Mouse (Mus musculus): ENCODE results near the gene Lhcgr. TPM values are rescaled to one million over a fixed set of nuclear protein-coding genes. Genes with fewer than 3 reads are reported as not detected.

Gene Lhcgr
- polyA plus RNA-seq, 1 experiment = not detected

GRCm38 (mm10) chr17:88779148-88779547 is 12.6 kb downstream of the Lhcgr start:
- no peaks in the 10 kb centered on the region for H3K27me3 ChIP-seq (ENCODE audit: control insufficient read depth)
- no peaks in the 10 kb centered on the region for H3K36me3 ChIP-seq (ENCODE audit: control insufficient read depth)
- H3K9me3 ChIP-seq (ENCODE audit: control insufficient read depth, low read length) = peaks cover 2% of the 10 kb centered on the region; the same call in 1 of the 2 replicates
- no peak overlapping the region for H3K4me3 ChIP-seq (replicated peaks)
- no peaks in the 10 kb centered on the region for H3K4me1 ChIP-seq (ENCODE audit: control insufficient read depth)
- TF ChIP-seq TAL1 (IDR thresholded peaks at IDR 0.05; ENCODE audit: low read length) = no peak
- TF ChIP-seq GATA1 (IDR thresholded peaks at IDR 0.05; ENCODE audit: low read length) = no peak

DNA sequence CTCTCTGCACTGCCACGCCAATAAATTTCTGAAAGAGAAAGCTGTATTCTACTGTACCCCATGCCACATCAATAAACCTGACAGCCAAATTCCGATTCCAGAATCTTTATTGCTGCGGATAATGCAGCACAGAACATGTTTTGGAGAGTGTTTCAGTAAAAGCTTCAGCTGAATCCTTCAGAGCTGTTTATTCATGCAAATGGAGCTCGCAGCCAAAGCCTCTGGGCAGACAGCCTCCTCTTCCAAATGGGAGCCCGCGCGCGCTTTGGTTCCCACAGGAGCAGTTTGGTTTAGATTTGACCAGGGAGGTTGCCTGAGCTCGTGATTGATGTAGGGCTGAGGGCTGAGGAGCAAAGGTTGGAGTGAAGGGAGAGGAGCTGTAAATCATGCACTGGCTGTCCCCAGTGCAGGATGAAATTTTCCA is 17.7 kb downstream of the Lhcgr start:
- TF ChIP-seq TAL1 (IDR thresholded peaks at IDR 0.05; ENCODE audit: low read length) (no peak), GATA1 (IDR thresholded peaks at IDR 0.05; ENCODE audit: low read length) (no peak)

DNA sequence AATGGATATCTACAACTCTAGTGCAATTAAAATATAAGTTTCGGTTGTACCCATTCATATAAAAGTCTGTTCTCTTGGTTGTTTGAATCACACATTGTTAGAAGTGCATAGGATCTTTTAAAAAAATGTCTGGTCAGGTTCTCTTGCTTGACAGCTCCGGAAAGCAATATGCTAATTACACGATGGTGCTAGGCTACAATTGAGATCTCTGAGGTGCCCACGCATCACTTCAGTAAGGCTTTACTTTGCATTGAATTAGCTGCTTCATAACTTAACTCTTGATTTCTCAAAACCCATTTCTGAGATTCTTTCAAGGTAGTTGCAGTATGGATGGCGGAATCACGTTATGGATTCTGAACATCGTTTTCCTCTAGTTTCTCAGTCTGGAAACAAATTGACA is 21.7 kb downstream of the Lhcgr start:
- no peaks in the 10 kb centered on the region for H3K27me3 ChIP-seq (ENCODE audit: control insufficient read depth)
- no peaks in the 10 kb centered on the region for H3K36me3 ChIP-seq (ENCODE audit: control insufficient read depth)
- no peaks in the 10 kb centered on the region for H3K4me1 ChIP-seq (ENCODE audit: control insufficient read depth)
- TF ChIP-seq GATA1 (IDR thresholded peaks at IDR 0.05; ENCODE audit: low read length) (no peak), TAL1 (IDR thresholded peaks at IDR 0.05; ENCODE audit: low read length) (no peak)
- peaks cover 4% of the 10 kb centered on the region; the same call in 1 of the 2 replicates for H3K9me3 ChIP-seq (ENCODE audit: control insufficient read depth, low read length)
- no peak overlapping the region for H3K4me3 ChIP-seq (replicated peaks)

More for the DNA sequence above, 17.7 kb downstream of the Lhcgr start:
- H3K4me3 ChIP-seq (replicated peaks) = no peak overlapping the region
- no peaks in the 10 kb centered on the region for H3K4me1 ChIP-seq (ENCODE audit: control insufficient read depth)
- no peaks in the 10 kb centered on the region for H3K27me3 ChIP-seq (ENCODE audit: control insufficient read depth)
- no peaks in the 10 kb centered on the region for H3K36me3 ChIP-seq (ENCODE audit: control insufficient read depth)
- peaks cover 2% of the 10 kb centered on the region; the same call in 1 of the 2 replicates for H3K9me3 ChIP-seq (ENCODE audit: control insufficient read depth, low read length)

DNA sequence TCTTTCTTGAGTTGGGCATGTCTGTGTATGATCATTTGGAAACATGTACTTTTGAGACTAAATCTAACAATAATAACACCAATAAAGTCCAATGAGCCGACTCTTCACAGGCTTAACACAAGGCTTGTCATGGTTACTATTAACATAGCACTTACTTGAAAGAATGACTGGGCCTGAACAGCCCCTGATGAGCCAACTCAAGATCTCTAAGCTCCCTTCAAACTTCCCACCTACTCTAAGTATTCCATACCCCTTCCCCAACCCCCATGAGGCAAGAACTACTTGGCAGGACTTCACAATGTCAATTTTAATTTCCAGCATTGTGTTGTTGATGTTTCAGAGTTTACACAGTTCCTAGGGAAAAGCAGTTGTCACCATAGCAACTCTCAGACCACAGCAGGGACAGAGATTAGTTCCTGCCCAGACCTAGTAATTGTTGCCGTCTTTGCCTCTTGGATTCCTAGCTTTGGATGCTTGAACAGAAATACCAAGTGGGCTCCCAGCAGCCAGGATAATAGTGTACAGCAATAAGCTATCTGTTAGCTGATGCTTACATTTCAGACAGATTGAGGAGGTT is 22.4 kb downstream of the Lhcgr start:
- no peaks in the 10 kb centered on the region for H3K36me3 ChIP-seq (ENCODE audit: control insufficient read depth)
- H3K4me3 ChIP-seq (replicated peaks) = no peak overlapping the region
- peaks cover 4% of the 10 kb centered on the region; the same call in 1 of the 2 replicates for H3K9me3 ChIP-seq (ENCODE audit: control insufficient read depth, low read length)
- H3K27me3 ChIP-seq (ENCODE audit: control insufficient read depth) = no peaks in the 10 kb centered on the region
- no peak for TF ChIP-seq TAL1 (IDR thresholded peaks at IDR 0.05; ENCODE audit: low read length)
- TF ChIP-seq GATA1 (IDR thresholded peaks at IDR 0.05; ENCODE audit: low read length) = no peak
- H3K4me1 ChIP-seq (ENCODE audit: control insufficient read depth) = no peaks in the 10 kb centered on the region

GRCm38 (mm10) chr17:88766857-88767256 is 24.9 kb downstream of the Lhcgr start:
- Histone ChIP-seq H3K4me3 (replicated peaks) (no peak overlapping the region), H3K36me3 (ENCODE audit: control insufficient read depth) (no peaks in the 10 kb centered on the region), H3K4me1 (ENCODE audit: control insufficient read depth) (no peaks in the 10 kb centered on the region), H3K9me3 (ENCODE audit: control insufficient read depth, low read length) (peaks cover 4% of the 10 kb centered on the region; the same call in 1 of the 2 replicates), H3K27me3 (ENCODE audit: control insufficient read depth) (no peaks in the 10 kb centered on the region)
- TF ChIP-seq TAL1 (IDR thresholded peaks at IDR 0.05; ENCODE audit: low read length) (no peak), GATA1 (IDR thresholded peaks at IDR 0.05; ENCODE audit: low read length) (no peak)

- Histone ChIP-seq H3K4me1 (ENCODE audit: control insufficient read depth) (no peaks in the 10 kb centered on the region), H3K9me3 (ENCODE audit: control insufficient read depth, low read length) (peaks cover 2% of the 10 kb centered on the region; the same call in 1 of the 2 replicates), H3K36me3 (ENCODE audit: control insufficient read depth) (no peaks in the 10 kb centered on the region), H3K4me3 (replicated peaks) (no peak overlapping the region), H3K27me3 (ENCODE audit: control insufficient read depth) (no peaks in the 10 kb centered on the region)
- TF ChIP-seq GATA1 (IDR thresholded peaks at IDR 0.05; ENCODE audit: low read length) (no peak), TAL1 (IDR thresholded peaks at IDR 0.05; ENCODE audit: low read length) (no peak)
Measured at GRCm38 (mm10) chr17:88764136-88764485, 27.7 kb downstream of the Lhcgr start.

DNA sequence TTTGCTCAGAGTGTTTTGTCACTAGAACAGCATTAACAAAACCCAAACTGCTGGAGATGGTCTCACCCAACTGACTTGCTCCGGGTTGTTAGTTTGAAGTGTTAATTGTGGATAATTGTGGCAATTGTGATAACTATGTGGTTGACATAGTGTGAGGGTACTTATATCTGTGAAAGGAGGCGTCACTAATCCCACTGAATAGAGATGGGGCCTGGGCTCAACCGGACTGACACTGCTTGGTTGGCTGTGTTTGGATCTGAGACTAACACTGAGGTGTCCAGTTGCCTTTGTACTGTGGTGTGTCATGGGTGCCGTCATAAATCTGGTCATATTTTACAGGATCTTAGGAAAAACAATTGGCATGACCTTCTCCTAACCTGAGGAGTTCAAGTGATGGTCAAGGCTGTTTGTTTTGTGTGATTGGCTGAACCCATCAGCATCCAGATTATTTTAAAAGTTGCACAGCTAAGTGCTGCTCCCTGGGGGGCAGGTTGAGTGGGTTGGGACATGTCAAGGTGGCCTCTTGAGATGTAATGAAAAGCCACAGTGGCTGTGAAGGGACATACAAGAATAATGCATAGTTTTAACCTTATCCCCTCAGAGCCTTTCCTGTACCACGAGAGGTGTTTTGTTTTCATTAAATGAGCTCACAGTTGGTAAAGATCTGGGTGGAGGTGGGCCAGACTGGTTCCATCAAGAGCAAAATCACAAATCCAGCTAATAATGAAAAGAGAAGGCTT is 28.2 kb downstream of the Lhcgr start:
- no peaks in the 10 kb centered on the region for H3K27me3 ChIP-seq (ENCODE audit: control insufficient read depth)
- H3K9me3 ChIP-seq (ENCODE audit: control insufficient read depth, low read length) = peaks cover 2% of the 10 kb centered on the region; the same call in 1 of the 2 replicates
- TF ChIP-seq GATA1 (IDR thresholded peaks at IDR 0.05; ENCODE audit: low read length) (no peak), TAL1 (IDR thresholded peaks at IDR 0.05; ENCODE audit: low read length) (no peak)
- no peak overlapping the region for H3K4me3 ChIP-seq (replicated peaks)
- no peaks in the 10 kb centered on the region for H3K36me3 ChIP-seq (ENCODE audit: control insufficient read depth)
- no peaks in the 10 kb centered on the region for H3K4me1 ChIP-seq (ENCODE audit: control insufficient read depth)

DNA sequence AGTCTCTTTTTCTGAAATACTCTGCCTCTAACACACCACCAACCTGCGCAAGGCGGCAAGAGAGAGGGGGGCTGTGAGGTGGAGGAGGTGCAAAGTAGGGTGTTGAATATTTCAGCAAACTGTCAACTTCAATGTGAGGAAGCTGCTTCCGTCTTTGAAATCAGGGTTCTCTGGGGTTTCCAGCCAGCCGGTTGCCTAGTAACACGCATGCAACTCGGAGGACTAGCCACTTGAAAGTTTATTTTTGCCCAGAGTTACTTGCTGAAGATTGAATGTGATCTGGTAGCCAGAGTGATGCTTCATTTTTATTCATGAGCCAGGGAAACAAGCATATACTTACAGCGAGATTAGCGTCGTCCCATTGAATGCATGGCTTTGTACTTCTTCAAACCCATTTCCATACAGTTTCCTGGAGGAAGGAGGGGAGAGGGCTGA is 33.8 kb downstream of the Lhcgr start:
- Histone ChIP-seq H3K36me3 (ENCODE audit: control insufficient read depth) (no peaks in the 10 kb centered on the region), H3K4me1 (ENCODE audit: control insufficient read depth) (no peaks in the 10 kb centered on the region), H3K4me3 (replicated peaks) (no peak overlapping the region), H3K9me3 (ENCODE audit: control insufficient read depth, low read length) (no peaks in the 10 kb centered on the region; the same call in 1 of the 2 replicates), H3K27me3 (ENCODE audit: control insufficient read depth) (no peaks in the 10 kb centered on the region)
- TF ChIP-seq GATA1 (IDR thresholded peaks at IDR 0.05; ENCODE audit: low read length) = no peak
- no peak for TF ChIP-seq TAL1 (IDR thresholded peaks at IDR 0.05; ENCODE audit: low read length)

DNA sequence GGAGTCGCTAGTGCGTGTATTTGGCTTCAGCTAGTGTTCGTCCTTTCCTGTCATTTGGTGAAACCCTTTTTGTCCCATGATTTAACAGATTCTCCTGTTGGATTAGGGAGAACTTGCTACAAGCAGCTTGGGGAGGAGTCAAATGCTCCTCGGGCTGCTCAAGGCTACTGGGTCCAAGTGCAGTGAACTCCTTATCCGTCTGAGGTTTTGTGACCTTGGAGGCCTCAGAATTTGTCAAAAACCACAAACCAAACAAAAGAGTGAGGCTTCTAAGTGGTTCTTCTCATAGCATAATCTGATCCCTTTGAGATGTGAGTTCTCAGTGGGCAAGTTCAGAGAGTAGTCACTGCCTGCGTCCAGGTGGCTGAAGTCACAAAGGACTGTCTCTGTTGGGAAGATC is 36.0 kb downstream of the Lhcgr start:
- Histone ChIP-seq H3K4me1 (ENCODE audit: control insufficient read depth) (no peaks in the 10 kb centered on the region), H3K9me3 (ENCODE audit: control insufficient read depth, low read length) (no peaks in the 10 kb centered on the region), H3K36me3 (ENCODE audit: control insufficient read depth) (no peaks in the 10 kb centered on the region), H3K27me3 (ENCODE audit: control insufficient read depth) (no peaks in the 10 kb centered on the region), H3K4me3 (replicated peaks) (no peak overlapping the region)
- no peak for TF ChIP-seq GATA1 (IDR thresholded peaks at IDR 0.05; ENCODE audit: low read length)
- TF ChIP-seq TAL1 (IDR thresholded peaks at IDR 0.05; ENCODE audit: low read length) = no peak
